Mouse (Mus musculus) kidney, adult 2 months (tissue): ENCODE measurements around the gene AL732309.1.

Experiments used
- CTCF ChIP-seq: fragments of 200-500 bp; conservative IDR thresholded peaks from 2 replicates; pipeline ENCODE4 v1.5.1; 2011; ENCODE audit warnings: low read depth, mild to moderate bottlenecking, control low read depth, low read length, moderate library complexity, mixed read lengths; ENCODE audit not compliant: insufficient read depth, insufficient read length
- POLR2A ChIP-seq: fragments of 200-500 bp; IDR thresholded peaks from one replicate; pipeline ENCODE4 v1.6.1; 2011; ENCODE audit warnings: low read depth, low read length, control low read depth

- TF ChIP-seq CTCF, result no peak
- TF ChIP-seq POLR2A, result no peak
Measured at GRCm38 (mm10) chr2:25244144-25244543, 2.5 kb downstream of the AL732309.1 start.
